Mouse (Mus musculus) midbrain, embryonic 16.5 days (tissue): ENCODE measurements at regions not wholly inside any gene's neighbourhood (a gene's known extent, or its start where the extent isn't known, plus 50 kb on each side); places are given as distances from the start of the nearest gene placed in this dataset.

Experiments used
- ATAC-seq: fragments of 200-750 bp; cut with Nextera tagmentation; 2 replicates; pipeline ENCODE4 v1.8.0; 2017; ENCODE audit warnings: moderate TSS enrichment
- H3K27ac ChIP-seq: fragments of 300-500 bp; sonication (generic); 2 replicates; pipeline ENCODE4 v1.5.1; 2014; ENCODE audit warnings: mild to moderate bottlenecking, low read length, mixed read lengths
- H3K27me3 ChIP-seq: fragments of 300-500 bp; sonication (generic); 2 replicates; pipeline ENCODE4 v1.6.1; 2014; ENCODE audit warnings: low read depth, low read length, mixed read lengths; ENCODE audit not compliant: control insufficient read depth, insufficient read depth
- H3K36me3 ChIP-seq: fragments of 300-500 bp; sonication (generic); 2 replicates; pipeline ENCODE4 v1.6.1; 2014; ENCODE audit warnings: mild to moderate bottlenecking, low read length, moderate library complexity, mixed read lengths; ENCODE audit not compliant: control insufficient read depth, insufficient read depth
- H3K4me1 ChIP-seq: fragments of 300-500 bp; sonication (generic); 2 replicates; pipeline ENCODE4 v1.6.1; 2014; ENCODE audit warnings: mild to moderate bottlenecking, low read length, mixed read lengths; ENCODE audit not compliant: control insufficient read depth, insufficient read depth
- H3K4me2 ChIP-seq: fragments of 300-500 bp; sonication (generic); 2 replicates; pipeline ENCODE4 v1.6.1; 2014; ENCODE audit warnings: mild to moderate bottlenecking, low read length, mixed read lengths
- H3K4me3 ChIP-seq: fragments of 300-500 bp; sonication (generic); 2 replicates; pipeline ENCODE4 v1.5.1; 2014; ENCODE audit warnings: low read depth, mild to moderate bottlenecking, low read length, moderate library complexity, mixed read lengths
- H3K9ac ChIP-seq: fragments of 300-500 bp; sonication (generic); 2 replicates; pipeline ENCODE4 v1.6.1; 2014; ENCODE audit warnings: low read depth, low read length, mixed read lengths
- H3K9me3 ChIP-seq: fragments of 300-500 bp; sonication (generic); replicated peaks from 2 replicates; pipeline ENCODE4 v1.6.1; 2014; ENCODE audit warnings: mild to moderate bottlenecking, low read length, mixed read lengths; ENCODE audit not compliant: control insufficient read depth, poor library complexity, severe bottlenecking
- WGBS: fragments of 180-500 bp; shearing (Covaris S2); extraction: QIAGEN DNeasy Blood & Tissue Kit; methylation state at CpG from one replicate; pipeline ENCODE4 v1.1.7; 2014; 5-methylcytosine and 5-hydroxymethylcytosine counted together

DNA sequence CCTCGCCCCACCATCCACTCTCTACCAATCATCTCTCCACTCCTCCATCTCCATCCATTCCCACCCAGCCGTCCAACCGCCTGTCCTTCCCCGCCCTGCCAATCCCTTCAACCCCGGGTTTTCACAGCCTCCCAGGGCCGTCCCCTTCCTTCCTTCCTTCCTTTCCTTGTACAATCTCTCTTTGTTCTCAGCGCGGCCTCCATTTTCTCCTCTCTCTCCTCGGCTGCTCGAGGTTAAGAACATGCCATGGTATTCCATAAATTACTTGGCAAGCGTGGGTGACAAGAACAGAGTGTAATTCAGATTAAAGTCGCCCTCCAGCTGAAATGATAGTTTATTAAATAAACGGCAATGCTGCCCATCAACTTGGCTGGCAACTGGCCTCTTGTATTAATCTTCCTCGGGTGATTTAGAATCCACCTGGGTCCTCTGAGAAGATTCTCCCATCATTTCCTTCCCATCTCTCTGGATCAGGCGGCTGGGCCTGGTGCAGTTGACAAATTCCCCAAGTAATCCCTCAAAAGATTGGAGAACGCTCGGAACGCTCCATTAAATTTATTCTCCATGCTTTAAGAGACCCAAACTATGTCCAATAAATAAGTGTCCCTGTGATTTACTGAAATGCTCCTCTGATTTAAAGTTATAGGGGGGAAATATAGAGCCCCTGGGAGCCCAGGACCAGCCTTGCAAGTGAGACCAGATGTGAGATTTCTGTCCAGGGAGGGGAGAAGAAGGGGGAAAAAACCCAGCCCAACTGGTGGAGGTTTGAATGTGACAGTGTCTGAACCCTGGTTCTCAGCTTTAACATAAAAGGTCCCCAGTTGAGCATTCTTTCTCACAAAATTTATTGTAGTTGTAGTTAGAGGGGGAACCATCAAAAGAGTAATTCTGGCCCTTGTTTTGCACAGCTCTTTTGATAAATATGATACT, 125.0 kb upstream of the Zfp703 start:
- no peaks in the 10 kb centered on the region for H3K9me3 ChIP-seq
- 80% methylated on average over 18 of the region's 18 CpGs for WGBS
- H3K36me3 ChIP-seq, result no peaks in the 10 kb centered on the region
- H3K27me3 ChIP-seq, result no peaks in the 10 kb centered on the region
- ATAC-seq, result no peak
- no peak overlapping the region for H3K27ac ChIP-seq
- no peak overlapping the region for H3K4me3 ChIP-seq
- H3K4me1 ChIP-seq, result no peaks in the 10 kb centered on the region
- no peak overlapping the region for H3K4me2 ChIP-seq
- H3K9ac ChIP-seq, result no peak overlapping the region

DNA sequence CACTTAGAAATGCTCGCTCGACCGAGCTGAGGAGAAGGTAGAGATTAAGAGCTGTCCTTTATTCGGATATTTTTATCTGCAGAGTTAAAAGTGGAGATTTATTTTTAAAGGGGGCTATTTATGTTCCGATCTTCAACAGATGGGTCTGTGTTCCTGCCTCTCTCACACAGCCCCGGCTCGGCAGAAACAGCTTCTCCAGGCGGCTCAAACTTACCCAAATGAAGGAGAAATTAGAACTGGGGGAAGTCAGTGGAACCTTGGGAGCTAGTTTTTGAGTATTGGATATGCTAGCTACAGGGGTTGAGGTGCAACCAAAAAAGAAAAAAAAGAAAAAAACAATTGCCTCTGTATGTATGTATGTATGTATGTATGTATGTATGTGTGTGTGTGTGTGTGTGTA, 124.2 kb upstream of the Zfp703 start:
- WGBS, result 83% methylated on average over 8 of the region's 8 CpGs
- Histone ChIP-seq H3K36me3 (no peaks in the 10 kb centered on the region), H3K9me3 (no peaks in the 10 kb centered on the region), H3K9ac (no peak overlapping the region), H3K4me2 (no peak overlapping the region), H3K4me1 (no peaks in the 10 kb centered on the region), H3K4me3 (no peak overlapping the region), H3K27ac (no peak overlapping the region), H3K27me3 (no peaks in the 10 kb centered on the region)
- ATAC-seq, result no peak

DNA sequence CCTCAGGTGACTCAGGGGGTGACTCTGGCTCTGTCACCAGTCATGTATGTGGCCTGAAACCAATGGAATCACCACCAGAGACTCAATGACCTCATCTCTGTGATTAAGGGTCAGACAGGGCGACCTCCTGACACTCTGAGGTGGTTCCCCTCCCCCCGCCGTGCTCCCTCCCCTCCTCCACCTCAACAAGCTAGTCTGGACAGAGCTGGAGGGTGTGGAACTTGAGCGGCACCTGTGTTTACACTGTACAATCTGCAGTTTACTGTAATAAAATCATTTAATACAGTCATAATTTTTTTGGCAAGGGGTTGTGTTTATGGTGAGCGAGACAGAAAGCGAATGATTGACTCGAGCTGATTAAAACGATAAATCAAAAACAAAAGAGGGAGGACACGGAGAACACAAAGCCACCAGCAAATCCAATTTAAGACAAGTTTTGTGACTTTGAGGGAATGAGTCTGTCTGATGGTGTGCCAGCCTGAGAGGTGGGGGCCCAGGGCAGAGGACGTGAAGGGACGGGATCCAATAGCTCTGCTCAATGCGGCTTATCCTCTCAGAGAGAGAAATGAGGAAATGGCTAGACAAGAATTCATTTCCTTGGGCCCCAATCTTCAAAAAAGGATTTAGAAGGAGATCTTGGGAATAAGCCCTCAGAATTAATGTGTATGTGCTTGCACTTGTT, 122.4 kb upstream of the Zfp703 start:
- H3K9me3 ChIP-seq, result no peaks in the 10 kb centered on the region
- no peak overlapping the region for H3K27ac ChIP-seq
- H3K4me1 ChIP-seq, result no peaks in the 10 kb centered on the region
- no peak overlapping the region for H3K9ac ChIP-seq
- no peak for ATAC-seq
- no peak overlapping the region for H3K4me3 ChIP-seq
- 78% methylated on average over 12 of the region's 12 CpGs for WGBS
- no peak overlapping the region for H3K4me2 ChIP-seq
- H3K36me3 ChIP-seq, result no peaks in the 10 kb centered on the region
- H3K27me3 ChIP-seq, result no peaks in the 10 kb centered on the region

DNA sequence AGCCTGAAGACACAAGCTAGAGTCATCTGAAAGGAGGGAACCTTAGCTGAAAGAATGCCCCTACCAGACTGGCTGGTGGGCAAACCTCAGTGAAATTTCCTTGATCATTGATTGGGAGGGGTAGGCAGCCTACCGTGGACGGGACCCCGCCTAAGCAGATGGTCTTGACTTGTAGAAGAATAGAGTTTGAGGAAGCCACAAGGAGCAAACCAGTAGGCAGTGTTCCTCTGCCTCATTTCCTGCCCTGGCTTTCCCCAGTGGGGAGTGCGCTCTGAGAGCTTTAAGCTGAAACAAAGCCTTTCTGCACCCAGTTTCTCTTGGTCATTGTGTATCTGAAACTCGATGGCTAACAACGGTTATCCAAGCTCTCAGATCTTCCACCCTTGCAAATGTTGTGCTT, 121.9 kb upstream of the Zfp703 start:
- no peaks in the 10 kb centered on the region for H3K36me3 ChIP-seq
- H3K27me3 ChIP-seq, result no peaks in the 10 kb centered on the region
- H3K4me3 ChIP-seq, result no peak overlapping the region
- no peaks in the 10 kb centered on the region for H3K4me1 ChIP-seq
- H3K27ac ChIP-seq, result no peak overlapping the region
- no peak for ATAC-seq
- no peak overlapping the region for H3K4me2 ChIP-seq
- no peaks in the 10 kb centered on the region for H3K9me3 ChIP-seq
- H3K9ac ChIP-seq, result no peak overlapping the region
- 80% methylated on average over 6 of the region's 6 CpGs for WGBS

DNA sequence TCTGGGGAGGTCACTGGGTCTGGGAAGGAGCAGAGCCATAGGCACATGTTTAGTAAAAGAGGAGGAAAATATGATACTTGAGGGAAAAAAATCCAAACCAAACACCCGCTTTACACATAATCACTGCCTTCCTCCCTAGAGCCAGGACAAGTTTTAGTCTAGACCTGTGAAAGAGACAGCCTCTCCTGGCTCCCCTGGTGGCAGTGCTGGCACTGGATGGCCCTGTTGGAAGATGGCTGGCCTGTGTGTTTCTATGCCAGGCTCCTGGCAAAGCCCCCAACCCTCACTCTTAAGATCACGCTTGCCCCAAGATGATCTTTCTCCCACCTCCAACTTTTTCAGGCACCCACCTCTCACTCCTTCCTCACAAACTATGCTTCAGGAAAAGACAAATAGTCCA, 112.6 kb upstream of the Zfp703 start:
- H3K27ac ChIP-seq, result no peak overlapping the region
- WGBS, result 95% methylated on average over 2 of the region's 2 CpGs
- H3K27me3 ChIP-seq, result no peaks in the 10 kb centered on the region
- no peak overlapping the region for H3K4me2 ChIP-seq
- no peaks in the 10 kb centered on the region for H3K4me1 ChIP-seq
- no peak overlapping the region for H3K4me3 ChIP-seq
- H3K9me3 ChIP-seq, result no peaks in the 10 kb centered on the region
- no peaks in the 10 kb centered on the region for H3K36me3 ChIP-seq
- no peak overlapping the region for H3K9ac ChIP-seq
- ATAC-seq, result no peak

DNA sequence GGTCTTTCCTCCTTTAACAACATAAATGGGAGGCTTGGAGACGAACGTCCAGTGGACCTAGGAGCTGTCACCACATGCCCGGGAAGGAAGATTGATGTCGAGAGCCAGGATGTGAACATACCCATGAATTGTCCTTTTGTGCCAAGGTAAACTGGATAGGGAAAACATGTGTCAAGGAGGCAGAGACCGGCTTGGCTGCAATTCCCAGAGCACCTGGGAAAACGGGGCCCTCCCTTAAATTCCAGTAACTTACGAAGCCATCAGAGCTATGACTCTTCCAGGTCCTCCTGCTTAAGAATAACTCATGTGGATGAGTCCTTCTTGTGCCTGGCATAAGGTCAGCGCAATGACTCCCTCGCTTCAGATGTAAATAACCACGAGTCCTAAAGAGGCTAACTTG, 112.2 kb upstream of the Zfp703 start:
- Histone ChIP-seq H3K27ac (no peak overlapping the region), H3K9me3 (no peaks in the 10 kb centered on the region), H3K4me3 (no peak overlapping the region), H3K9ac (no peak overlapping the region), H3K27me3 (no peaks in the 10 kb centered on the region), H3K4me2 (no peak overlapping the region), H3K36me3 (no peaks in the 10 kb centered on the region), H3K4me1 (no peaks in the 10 kb centered on the region)
- WGBS, result 95% methylated on average over 10 of the region's 10 CpGs
- ATAC-seq, result no peak

DNA sequence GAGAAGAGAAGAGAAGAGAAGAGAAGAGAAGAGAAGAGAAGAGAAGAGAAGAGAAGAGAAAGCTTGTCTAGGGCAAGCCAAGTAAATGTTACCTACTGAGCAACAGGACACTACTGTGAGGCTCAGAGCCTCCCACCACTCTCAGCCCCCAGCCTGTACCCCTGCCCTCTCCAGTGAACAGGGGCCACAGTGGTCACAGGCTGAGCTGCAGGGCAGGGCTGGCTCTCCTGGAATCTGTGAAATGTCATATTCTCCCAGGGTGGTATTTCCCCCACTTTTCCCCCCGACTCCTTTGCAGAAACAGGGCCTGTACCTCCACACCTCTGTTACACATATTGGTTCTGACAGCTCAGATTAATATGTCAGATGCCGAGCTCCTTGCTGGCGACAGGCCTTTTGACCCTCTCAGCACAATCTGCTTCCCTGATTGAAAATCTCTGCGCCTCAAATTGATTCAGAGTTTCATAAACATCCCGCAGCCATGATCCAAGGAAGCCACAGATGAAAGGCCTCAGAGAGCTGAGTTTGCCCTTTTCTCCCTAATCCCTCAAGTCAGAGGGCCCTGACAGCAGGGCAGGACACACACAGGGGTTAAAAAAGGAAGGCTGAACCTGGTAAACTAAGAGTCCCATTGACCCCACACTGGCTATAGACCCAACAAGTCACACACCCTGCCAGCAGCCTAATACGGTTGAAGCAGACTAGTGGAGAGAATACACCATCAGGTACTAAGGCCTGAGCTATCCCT, 108.8 kb upstream of the Zfp703 start:
- H3K4me2 ChIP-seq, result no peak overlapping the region
- no peak overlapping the region for H3K9ac ChIP-seq
- WGBS, result 46% methylated on average over 6 of the region's 6 CpGs
- no peak for ATAC-seq
- no peaks in the 10 kb centered on the region for H3K27me3 ChIP-seq
- no peaks in the 10 kb centered on the region for H3K36me3 ChIP-seq
- H3K4me3 ChIP-seq, result no peak overlapping the region
- no peaks in the 10 kb centered on the region for H3K4me1 ChIP-seq
- H3K9me3 ChIP-seq, result no peaks in the 10 kb centered on the region
- H3K27ac ChIP-seq, result no peak overlapping the region

DNA sequence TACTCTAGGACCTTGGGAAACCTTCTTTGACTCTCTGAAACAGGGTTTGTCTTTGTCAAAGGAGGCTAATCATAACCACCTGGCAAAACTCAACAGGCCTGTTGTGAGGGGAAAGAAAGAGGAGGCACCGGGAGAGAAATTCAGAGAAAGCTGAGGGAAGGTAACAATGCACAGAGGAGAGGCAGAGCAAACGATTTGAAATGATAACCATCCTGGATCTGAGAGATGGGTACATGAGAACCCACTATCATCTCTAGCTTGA, 108.3 kb upstream of the Zfp703 start:
- 79% methylated on average over 2 of the region's 2 CpGs for WGBS
- H3K4me2 ChIP-seq, result no peak overlapping the region
- no peaks in the 10 kb centered on the region for H3K27me3 ChIP-seq
- no peak overlapping the region for H3K4me3 ChIP-seq
- H3K4me1 ChIP-seq, result no peaks in the 10 kb centered on the region
- H3K36me3 ChIP-seq, result no peaks in the 10 kb centered on the region
- no peak for ATAC-seq
- H3K27ac ChIP-seq, result no peak overlapping the region
- no peaks in the 10 kb centered on the region for H3K9me3 ChIP-seq
- H3K9ac ChIP-seq, result no peak overlapping the region

DNA sequence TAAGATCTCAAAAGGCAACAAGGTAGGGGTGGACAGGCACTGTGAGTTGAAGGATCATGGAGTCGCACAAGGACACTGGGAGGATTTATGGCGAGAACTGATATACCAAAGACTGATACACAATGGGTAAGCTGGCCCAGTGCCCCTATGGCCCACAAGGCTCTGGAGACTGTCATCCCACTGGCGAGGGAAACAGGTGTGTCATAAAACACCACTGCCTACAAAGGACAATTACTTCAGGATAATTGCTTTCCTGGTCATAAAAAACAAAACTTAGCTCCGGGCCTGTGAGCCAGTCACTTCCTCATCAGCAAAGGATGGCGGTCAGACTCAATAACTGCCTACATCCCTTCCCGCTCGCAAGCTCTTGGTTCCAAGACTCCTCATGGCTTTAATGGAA, 105.3 kb upstream of the Zfp703 start:
- WGBS, result 90% methylated on average over 7 of the region's 7 CpGs
- no peaks in the 10 kb centered on the region for H3K36me3 ChIP-seq
- no peaks in the 10 kb centered on the region for H3K9me3 ChIP-seq
- H3K27ac ChIP-seq, result no peak overlapping the region
- ATAC-seq, result no peak
- no peaks in the 10 kb centered on the region for H3K4me1 ChIP-seq
- no peak overlapping the region for H3K4me3 ChIP-seq
- no peak overlapping the region for H3K9ac ChIP-seq
- H3K4me2 ChIP-seq, result no peak overlapping the region
- no peaks in the 10 kb centered on the region for H3K27me3 ChIP-seq
